Mouse (Mus musculus) urinary bladder, postnatal 10 days (tissue): ENCODE data around the gene Xxylt1.

ENCODE experiments used
- DNase-seq: peaks from one replicate; pipeline ENCODE4 v3.0.0; 2022; ENCODE audit warnings: low spot score

Gene Xxylt1

DNA sequence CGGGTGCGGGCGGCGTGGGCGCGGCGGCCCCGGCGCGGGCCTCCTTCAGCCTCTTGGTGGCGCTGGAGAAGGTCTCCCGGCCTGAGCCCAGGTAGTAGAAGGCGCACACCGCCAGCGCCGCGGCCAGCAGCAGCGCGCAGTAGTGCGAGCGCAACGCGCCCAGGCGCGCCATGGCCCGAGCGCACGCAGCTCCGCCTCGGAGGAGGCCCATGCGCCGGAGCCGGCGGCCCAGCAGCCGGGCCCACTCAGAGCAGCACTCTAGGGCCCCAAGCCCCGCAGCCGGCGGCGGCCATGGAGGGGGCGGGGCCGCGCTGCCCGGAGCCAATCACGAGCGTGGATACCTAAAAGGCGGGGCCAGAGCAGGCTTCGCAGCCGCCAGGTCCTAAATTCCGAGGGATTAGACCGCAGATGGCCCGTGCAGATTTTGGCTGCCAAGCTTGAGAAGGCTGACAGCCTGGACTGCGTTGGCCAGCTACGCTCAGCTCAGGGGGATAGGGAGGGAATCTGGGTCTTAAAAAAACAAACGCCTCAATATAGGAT, at the start of gene Xxylt1:
TSS of gene Xxylt1 (minus strand) at position 308 of the 540 bp plus-strand sequence.
- peak; percentile 79 for DNase-seq

DNA sequence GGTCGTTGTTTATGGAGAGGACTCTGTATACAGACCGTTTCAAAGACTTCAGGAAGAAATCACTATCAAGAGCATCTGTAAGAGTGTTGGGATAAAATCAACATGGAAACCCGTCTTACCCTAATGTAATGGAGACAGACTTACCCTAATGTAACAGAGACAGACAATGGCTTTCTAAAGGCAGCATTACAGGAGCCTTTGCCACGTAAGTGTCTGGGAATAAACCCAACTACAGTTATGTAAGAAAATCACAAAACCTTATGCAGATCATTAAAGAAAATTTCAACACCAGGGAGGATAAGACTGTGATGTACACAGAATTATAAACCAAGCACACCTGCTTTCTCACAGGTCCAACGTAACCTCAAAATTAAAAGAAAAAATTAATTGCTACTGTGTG, 46.9 kb upstream of the Xxylt1 start:
- DNase-seq = no peak

- DNase-seq = no peak
Measured at GRCm38 (mm10) chr16:31124991-31125390, 43.8 kb upstream of the Xxylt1 start.

GRCm38 (mm10) chr16:31121612-31122011, 40.4 kb upstream of the Xxylt1 start:
- DNase-seq = no peak

DNA sequence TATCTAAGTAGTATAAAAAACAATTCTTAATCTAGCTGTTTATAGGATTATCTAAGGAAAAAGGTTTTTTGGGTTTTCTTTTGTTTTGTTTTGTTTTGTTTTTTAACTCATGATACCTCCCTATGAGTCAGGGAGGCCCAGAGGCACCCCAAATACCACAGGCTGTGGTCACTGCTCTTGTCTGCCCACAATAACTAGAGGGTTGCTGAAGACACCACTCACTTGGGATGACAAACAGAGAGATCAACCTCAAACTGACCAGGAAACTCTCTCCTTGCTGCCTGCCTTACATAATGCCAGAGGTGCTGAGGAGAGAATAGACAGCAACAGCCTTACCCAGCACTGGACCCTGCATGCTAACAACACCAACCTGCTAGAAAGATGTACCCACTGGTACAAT, 32.4 kb upstream of the Xxylt1 start:
- no peak for DNase-seq

DNA sequence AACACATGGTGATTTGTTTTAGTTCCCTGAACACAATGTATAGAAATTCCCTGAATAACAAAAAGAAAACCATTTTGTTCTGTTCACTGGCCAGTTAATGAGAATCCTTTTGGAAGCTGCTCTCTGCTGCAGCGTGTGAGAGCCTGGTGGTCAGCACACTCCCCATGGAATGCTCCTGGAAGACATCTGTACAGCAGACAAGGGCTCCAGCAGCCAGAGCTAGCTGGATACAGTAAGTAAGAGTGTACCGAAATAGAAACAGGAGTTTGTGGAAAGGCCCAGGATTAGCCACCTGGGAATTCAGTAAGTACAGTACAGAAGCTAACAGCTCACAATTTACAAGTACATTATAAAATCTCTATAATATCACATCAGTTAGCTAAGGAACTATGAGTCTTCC, 20.1 kb upstream of the Xxylt1 start:
- DNase-seq = no peak

DNA sequence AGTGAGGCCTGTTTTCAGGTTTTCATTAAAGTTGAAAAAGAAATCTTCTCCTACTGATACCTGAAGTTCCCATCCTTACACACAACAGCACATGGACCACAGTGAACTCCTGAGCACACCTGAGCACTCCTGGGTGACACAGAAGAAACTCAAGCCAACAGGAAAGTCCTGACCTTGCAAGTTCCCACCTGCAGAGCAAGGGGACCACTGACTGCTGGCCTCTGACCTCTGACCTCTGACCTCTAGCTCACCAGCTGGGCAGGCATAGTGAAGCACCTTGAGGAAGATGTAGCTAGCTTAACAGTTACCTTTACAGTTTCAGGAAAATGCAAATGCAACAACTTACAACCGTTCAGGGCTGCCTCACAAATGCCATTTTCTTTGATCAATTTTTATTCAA, 18.7 kb upstream of the Xxylt1 start:
- DNase-seq = no peak

- DNase-seq = no peak
Measured at GRCm38 (mm10) chr16:31094036-31094435, 12.8 kb upstream of the Xxylt1 start.

- no peak for DNase-seq
Measured at GRCm38 (mm10) chr16:31093186-31093585, 12.0 kb upstream of the Xxylt1 start.

DNA sequence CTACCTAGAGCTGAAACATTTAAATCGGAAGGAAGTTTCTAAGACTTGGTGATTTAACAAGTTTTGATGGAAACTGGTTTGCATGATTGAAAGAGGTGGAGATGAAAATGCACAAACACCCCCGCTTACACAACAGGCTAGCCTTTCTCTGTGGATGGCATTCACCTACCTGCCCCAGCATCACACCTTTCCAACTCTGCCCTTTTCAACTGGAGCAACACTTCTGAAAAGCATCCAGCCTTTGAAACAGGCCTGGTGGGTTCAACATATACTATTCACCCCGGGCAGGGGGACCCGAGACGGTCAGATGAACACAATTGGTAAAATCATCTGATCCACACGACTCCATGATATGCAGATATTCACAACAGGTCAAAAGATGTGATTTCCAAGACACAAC, 659 bp upstream of the Xxylt1 start:
- no peak for DNase-seq

DNA sequence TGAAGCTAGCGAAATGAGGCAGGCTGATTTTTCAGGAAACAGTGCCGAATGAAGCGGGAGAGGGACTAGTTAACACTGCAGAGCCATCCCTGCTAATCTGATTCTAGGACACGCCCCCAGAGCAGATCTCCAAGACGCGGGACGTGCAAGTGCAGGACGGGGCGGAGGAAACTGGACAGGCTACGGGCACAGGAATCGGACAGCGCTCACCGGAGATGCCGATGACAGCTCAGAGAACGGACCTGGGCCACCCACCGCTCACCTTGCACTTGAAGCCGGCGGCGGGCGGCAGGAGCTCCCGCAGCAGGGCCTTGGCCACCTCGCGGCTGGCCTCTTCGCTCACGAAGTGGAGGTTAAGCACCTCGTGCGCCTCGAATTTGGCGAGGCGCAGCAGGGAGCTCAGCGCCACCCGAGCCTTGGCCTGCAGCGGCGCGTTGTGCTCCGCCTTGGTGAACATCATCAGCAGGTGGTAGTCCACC, 620 bp downstream of the Xxylt1 start:
- peak; percentile 32 for DNase-seq

- no peak for DNase-seq
Measured at GRCm38 (mm10) chr16:31077396-31077795, 3.8 kb downstream of the Xxylt1 start.

DNA sequence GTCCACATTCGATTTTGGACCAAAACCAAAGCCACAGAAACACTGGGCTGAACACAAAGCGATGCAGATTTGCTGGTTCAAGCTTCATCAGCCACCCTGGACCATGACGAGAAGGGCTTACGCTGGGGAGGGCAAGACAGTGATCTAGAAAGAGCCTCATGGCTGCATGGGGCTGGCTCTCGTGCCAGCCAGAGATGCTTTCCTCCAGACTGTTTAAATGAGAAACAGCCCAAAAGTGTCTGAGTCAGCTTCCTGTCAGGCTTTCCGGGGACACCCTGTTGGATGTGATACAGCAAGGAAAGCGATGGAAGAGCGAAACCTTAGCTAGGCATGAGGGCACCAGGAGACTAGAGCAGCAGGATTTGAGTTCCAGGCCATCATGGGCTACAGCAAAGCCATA, 4.8 kb downstream of the Xxylt1 start:
- no peak for DNase-seq

- DNase-seq = no peak
Measured at GRCm38 (mm10) chr16:31074324-31074908, 6.8 kb downstream of the Xxylt1 start.

DNA sequence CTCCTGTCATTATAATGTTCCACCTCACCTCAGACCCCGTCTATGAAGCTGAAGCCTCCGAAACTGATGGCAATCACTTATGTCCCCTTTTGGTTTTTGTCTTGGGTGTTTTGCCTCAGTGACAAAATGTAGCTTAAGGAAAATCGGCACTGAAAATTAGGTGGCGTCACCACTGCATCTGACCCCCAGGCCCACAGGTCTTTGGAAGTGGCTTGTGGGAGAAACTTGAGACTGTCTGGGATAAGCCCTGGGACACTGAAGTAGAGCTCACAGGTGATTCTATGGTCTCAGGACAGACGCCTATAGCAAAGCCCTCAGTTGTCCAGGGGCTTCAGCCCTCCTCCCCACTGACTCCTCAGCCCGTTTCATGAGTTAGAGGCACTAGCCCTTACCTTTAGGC, 9.5 kb downstream of the Xxylt1 start:
- DNase-seq = no peak

GRCm38 (mm10) chr16:31070358-31071133, 10.7 kb downstream of the Xxylt1 start:
- peak; percentile 52 for DNase-seq

- no peak for DNase-seq
Measured at GRCm38 (mm10) chr16:31069211-31070166, 11.7 kb downstream of the Xxylt1 start.

- DNase-seq = no peak
Measured at GRCm38 (mm10) chr16:31068280-31068679, 13.0 kb downstream of the Xxylt1 start.

DNA sequence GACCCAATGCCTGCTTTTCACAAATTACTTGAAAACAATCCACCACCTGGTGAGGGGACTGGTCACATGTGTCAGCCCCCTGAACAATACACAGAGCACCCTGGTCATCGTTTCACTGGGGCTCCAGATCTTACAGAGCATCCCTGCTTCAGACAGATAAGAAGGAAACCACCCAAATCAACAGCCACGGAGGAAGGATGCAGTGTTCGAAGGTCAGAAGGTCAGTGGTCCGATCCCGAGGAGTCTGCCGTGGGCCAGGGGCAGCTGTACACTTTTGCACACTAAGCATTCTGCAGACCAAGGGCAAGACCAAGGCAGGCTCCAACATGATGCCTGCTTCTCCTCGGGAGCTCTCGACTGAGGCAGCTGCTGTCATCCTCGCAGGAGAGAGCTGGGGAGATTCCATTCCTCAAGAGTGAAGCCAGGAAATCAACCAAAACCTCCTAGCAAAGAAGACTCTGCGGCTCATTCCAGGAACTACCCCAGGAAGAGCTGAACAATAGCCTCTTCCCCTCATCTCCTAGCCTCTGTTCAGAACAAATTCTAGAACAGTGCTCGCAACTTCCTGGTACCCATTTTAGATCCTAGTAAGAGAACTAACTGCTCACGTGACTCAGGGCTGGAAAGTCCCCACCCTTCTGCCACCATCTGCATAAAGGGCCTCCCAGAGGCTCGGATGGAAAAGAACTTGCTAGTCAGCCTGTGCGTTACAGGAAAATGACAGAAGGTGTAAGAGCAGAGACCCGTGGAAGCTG, 14.7 kb downstream of the Xxylt1 start:
- no peak for DNase-seq

DNA sequence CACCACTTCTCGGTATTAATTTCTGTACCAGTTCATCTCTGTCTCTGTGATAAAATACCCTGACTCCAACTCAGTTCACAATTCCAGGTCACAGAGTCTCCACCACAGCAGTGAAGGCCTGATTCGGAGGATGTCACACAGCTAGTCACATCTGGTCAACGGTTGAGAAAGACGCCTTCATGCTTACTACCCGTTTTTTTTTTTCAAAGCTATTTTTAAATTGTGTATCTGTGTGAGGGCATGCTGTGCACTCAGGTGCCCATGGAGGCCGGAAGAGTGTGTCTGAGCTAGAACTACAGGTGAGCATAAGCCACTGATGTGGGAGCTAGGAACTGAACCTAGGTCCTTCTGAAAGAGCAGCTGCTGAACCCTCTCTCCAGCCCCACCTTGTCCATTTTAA, 16.4 kb downstream of the Xxylt1 start:
- no peak for DNase-seq

- no peak for DNase-seq
Measured at GRCm38 (mm10) chr16:31062918-31063317, 18.3 kb downstream of the Xxylt1 start.
